Mouse (Mus musculus): ENCODE results near the gene Dnajc30. TPM values are rescaled to one million over a fixed set of nuclear protein-coding genes. Genes with fewer than 3 reads are reported as not detected.

The Dnajc30 gene
- 21.6 and 22.4 TPM in 2 replicates for polyA plus RNA-seq (2012; ENCODE audit: insufficient read depth, insufficient read length, missing spikeins)

DNA sequence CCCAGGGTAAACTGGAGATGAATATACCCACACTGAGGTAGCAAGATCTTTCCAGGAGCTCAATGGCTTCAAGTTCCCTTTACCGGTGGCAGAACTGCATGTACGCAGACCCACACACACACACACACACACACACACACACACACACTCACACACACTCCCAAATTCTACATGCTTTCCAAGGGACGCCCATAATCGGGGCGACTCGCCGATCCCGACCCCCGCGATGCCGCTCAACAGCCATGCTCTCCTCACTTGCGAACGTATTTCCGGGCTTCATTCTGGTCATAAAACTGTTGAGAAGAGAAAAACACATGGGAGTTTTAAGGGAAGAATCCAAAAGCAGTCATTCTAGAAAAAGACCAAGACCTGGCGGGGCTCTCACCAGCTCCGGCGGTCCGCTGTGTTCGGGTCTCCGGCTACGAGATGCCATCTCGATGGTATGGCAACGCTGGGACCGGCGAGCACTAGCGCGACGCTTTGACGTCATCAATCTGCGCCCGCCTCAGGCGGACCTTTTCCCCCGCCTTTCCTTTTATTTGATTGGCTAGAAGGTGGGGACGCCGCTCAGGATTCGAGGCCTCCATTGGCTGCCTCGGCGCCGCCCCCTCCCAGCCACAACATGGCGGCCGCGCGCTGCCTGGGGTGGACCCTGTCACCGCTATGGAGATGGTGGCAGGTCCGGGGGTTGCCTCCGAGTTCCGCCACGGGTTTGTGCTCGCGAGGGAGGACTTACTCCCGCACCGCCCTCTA, at the start of gene Dnajc30:
Gene Dnajc30 (plus strand): TSS at position 574 of the 753 bp plus-strand sequence.
- Histone ChIP-seq H3K27ac (ENCODE audit: insufficient read depth, low read depth, low read length) (peak within 1 kb of the TSS; percentile 30; the same call in 1 of the 2 replicates), H3K4me3 (ENCODE audit: insufficient read depth, low read length) (peak within 1 kb of the TSS; percentile 96)
- TF ChIP-seq CTCF (IDR thresholded peaks at IDR 0.05; ENCODE audit: low read depth, low read length) (no peak), POLR2A (IDR thresholded peaks at IDR 0.05; ENCODE audit: borderline replicate concordance, low read depth, low read length) (no peak)

DNA sequence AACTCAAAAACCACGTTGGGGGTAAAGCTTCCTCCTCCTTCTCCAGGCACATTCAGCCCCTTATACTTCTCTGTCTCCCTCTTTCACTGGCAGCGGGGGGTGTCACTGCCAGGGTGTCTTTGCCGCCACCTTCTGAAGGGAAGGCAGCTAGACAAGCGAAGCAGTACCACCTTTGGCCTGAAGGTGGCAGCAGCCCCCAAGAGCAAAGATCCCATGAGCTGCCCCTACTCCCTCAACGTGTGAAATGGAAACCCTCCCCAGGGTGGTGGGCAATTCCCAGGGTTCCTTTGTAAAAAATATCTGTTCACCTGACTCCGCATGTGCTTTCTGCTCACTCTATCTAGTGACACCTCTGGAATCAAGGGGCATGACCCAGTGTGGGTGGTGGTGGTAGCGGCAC, 48.5 kb upstream of the Dnajc30 start:
- H3K27ac ChIP-seq (ENCODE audit: insufficient read depth, low read depth, low read length), result no peak overlapping the region
- peaks cover 6% of the 10 kb centered on the region for H3K4me1 ChIP-seq (ENCODE audit: control insufficient read depth, insufficient read depth, low read length)
- no peak overlapping the region for H3K4me3 ChIP-seq (ENCODE audit: insufficient read depth, low read length)
- no peak for TF ChIP-seq POLR2A (IDR thresholded peaks at IDR 0.05; ENCODE audit: borderline replicate concordance, low read depth, low read length)
- TF ChIP-seq CTCF (IDR thresholded peaks at IDR 0.05; ENCODE audit: low read depth, low read length), result peak; percentile 97

More for the DNA sequence above, at the start of gene Dnajc30:
- H3K4me1 ChIP-seq (ENCODE audit: control insufficient read depth, insufficient read depth, low read length), result peaks cover 14% of the 10 kb centered on the region

DNA sequence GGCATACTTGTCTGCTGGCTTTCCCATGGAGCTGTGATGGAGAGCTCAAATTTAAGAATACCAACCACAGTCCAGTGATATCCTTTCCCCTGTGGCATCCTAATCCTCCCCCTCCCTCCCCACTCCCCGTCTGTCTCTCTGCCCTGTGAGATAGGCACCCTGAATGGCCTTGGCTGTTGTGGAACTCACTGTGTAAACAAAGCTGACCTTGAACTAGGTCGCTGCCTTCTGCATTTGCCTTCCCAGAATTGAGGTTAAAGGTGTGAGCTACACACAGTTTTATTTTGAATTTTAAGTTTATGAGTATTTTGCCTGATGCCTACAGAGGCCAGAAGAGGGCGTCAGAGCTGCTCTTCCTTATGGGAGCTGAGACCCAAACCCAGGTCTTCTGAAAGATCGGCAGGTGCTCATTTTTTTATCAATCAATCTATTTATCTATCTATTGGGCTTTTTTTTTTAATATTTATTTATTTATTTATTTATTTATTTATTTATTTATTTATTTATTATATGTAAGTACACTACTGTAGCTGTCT, 47.7 kb upstream of the Dnajc30 start:
- no peak overlapping the region for H3K27ac ChIP-seq (ENCODE audit: insufficient read depth, low read depth, low read length)
- TF ChIP-seq POLR2A (IDR thresholded peaks at IDR 0.05; ENCODE audit: borderline replicate concordance, low read depth, low read length), result no peak
- H3K4me3 ChIP-seq (ENCODE audit: insufficient read depth, low read length), result no peak overlapping the region
- no peaks in the 10 kb centered on the region for H3K4me1 ChIP-seq (ENCODE audit: control insufficient read depth, insufficient read depth, low read length)

DNA sequence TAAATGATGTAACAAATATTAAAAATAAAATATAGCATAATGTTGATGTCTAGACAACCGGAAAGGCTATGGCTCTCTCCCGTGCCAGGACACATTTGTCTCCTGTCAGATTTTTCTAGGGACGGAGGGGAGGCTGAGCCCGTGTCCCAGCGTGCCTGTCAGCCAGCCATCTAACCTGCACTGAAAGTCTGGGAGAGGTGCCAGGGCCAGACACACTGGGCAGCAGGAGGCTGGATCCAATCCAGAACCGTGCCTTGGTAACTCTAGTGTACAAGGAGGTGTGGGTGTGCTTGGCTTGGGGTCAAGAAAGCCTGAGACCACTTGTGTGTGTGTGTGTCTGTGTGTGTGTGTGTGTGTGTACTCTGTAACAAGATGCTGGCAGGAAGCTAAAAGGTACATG, 42.2 kb upstream of the Dnajc30 start:
- H3K27ac ChIP-seq (ENCODE audit: insufficient read depth, low read depth, low read length), result no peak overlapping the region
- TF ChIP-seq POLR2A (IDR thresholded peaks at IDR 0.05; ENCODE audit: borderline replicate concordance, low read depth, low read length), result no peak
- no peak for TF ChIP-seq CTCF (IDR thresholded peaks at IDR 0.05; ENCODE audit: low read depth, low read length)
- H3K4me1 ChIP-seq (ENCODE audit: control insufficient read depth, insufficient read depth, low read length), result peaks cover 8% of the 10 kb centered on the region; the same call in 1 of the 2 replicates
- H3K4me3 ChIP-seq (ENCODE audit: insufficient read depth, low read length), result no peak overlapping the region

DNA sequence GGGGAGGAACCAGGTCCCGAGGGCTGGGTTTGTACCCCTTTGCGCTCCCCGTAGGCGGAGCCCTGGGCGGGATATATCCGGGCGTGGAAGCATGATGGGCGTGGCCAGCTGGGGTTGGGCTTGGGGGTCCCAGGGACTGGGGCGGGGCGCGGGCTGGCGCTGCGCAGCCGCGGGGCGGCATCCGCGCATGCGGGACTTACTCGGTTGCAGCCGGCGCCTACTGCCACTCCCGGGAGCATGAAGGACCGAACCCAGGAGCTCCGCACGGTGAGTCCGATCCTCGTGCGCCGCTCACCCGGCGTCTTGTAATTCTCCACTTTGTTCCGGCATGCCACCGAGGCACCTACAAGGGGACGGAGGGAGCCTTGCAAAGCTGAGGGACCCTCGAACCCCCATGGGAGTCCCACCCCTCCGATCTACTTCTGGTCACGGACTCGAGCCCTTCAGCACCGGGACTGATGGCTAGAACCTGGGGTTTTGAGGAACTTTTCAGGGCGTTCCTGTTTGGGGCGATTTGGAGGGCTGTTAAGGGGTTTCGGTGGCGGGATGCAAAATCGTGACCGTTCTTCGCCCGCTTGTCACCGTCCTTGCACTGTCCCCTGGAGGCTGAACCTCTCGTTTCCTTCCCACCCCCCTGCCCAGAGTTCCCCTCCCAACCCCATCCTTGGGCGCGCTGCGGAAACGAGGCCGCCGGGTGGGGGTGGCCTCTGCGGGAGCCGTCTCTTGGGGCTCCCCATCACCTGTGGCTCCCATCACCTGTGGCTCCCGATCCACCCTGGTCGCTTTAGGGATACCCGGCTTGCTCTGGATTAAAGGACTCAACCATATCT, 40.4 kb upstream of the Dnajc30 start, which contains the start of gene Stx1a:
Gene Stx1a (plus strand): TSS at position 139 of the 830 bp plus-strand sequence.
- H3K27ac ChIP-seq (ENCODE audit: insufficient read depth, low read depth, low read length), result no peak within 1 kb of the TSS
- TF ChIP-seq CTCF (IDR thresholded peaks at IDR 0.05; ENCODE audit: low read depth, low read length) (no peak), POLR2A (IDR thresholded peaks at IDR 0.05; ENCODE audit: borderline replicate concordance, low read depth, low read length) (no peak)
- peaks cover 11% of the 10 kb centered on the region for H3K4me1 ChIP-seq (ENCODE audit: control insufficient read depth, insufficient read depth, low read length)
- peak within 1 kb of the TSS; percentile 70 for H3K4me3 ChIP-seq (ENCODE audit: insufficient read depth, low read length)

DNA sequence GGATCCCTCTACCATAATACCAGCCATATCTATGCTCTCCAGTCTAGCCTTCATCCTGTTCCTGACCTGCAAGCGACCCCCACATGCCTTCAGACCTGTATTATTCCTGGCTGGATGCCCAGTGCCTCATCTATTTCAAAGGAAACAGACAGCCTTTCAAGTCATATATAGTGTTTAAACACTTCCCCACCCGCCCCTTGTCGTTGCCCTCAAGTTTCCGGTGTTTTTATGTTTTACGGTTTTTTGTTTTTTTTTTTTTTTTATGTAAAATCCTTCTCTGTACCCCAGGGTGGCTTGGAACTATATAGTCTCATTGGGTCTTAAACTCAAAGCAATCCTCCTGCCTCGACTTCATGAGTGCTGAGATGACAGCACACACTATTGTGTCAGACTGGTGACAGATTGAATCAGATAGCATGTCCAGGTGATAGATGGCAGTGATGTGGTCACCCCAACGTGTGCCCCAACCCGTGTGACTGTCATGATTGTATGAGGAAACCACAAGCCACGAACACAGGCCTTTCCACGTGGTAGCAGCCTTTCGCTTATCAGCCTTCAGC, 39.3 kb upstream of the Dnajc30 start:
- Histone ChIP-seq H3K27ac (ENCODE audit: insufficient read depth, low read depth, low read length) (no peak overlapping the region), H3K4me3 (ENCODE audit: insufficient read depth, low read length) (no peak overlapping the region), H3K4me1 (ENCODE audit: control insufficient read depth, insufficient read depth, low read length) (peaks cover 17% of the 10 kb centered on the region)
- TF ChIP-seq CTCF (IDR thresholded peaks at IDR 0.05; ENCODE audit: low read depth, low read length), result no peak
- no peak for TF ChIP-seq POLR2A (IDR thresholded peaks at IDR 0.05; ENCODE audit: borderline replicate concordance, low read depth, low read length)

DNA sequence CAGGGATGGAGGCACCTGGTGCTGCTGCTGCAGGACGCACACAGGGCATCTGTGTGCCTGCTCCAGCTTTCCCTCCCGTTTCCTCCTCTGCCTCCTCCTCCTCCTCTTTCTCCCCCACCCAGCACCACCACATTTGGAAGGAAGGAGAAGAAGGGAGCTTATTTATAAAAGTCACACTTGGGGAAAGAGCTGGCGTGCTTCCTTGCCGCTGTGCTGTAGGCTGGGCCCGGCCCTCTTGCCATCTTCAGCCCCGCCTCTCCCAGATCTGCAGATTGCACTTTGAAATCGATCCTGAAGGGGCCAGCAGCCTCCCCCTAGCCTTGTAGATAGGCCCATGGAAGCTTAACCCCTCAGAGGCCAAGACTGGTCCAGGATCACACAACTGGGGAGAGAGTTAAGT, 38.1 kb upstream of the Dnajc30 start:
- TF ChIP-seq POLR2A (IDR thresholded peaks at IDR 0.05; ENCODE audit: borderline replicate concordance, low read depth, low read length), result no peak
- TF ChIP-seq CTCF (IDR thresholded peaks at IDR 0.05; ENCODE audit: low read depth, low read length), result no peak
- no peak overlapping the region for H3K27ac ChIP-seq (ENCODE audit: insufficient read depth, low read depth, low read length)
- H3K4me3 ChIP-seq (ENCODE audit: insufficient read depth, low read length), result no peak overlapping the region
- H3K4me1 ChIP-seq (ENCODE audit: control insufficient read depth, insufficient read depth, low read length), result peaks cover 17% of the 10 kb centered on the region

DNA sequence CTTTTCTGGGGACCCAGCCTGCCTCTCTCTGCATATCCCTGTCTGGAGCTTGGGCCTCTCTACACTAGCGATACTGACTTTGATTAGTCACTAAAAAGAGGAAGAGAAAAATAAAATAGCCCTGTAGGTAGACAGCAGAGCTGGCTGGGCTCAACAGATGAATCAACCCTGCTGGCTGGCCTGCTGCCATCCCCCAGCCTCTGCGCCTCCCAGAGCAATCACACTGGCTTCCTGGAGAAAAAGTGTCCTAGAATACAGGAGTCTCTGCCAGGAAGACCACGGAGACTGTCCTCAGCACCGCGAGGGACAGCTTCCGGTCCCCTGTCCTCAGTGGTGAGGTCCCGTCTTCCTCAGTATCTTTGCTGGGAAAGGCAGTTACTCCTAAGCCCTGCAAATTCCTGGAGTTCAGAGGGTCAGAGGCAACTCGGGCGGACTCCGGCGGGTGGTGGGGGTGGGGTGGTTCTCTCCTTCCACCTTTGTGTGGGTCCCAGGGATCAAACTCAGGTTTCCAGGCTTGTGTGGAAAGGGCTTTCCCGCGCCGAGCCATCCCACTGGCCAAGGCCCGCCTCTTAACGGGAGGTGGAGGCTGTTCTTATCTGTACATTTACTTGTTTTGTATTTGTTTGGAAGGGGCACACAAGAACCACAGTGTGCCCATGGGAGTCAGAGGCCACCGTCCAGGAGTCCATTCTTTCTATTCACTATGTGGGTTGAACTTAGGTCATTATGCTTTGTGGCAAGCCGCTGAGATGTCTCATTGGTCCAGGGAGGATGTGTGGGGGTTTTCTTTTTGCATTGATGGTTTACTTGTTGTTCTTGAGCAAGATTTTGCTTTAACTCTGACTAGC, 34.8 kb upstream of the Dnajc30 start:
- Histone ChIP-seq H3K27ac (ENCODE audit: insufficient read depth, low read depth, low read length) (no peak overlapping the region), H3K4me3 (ENCODE audit: insufficient read depth, low read length) (no peak overlapping the region), H3K4me1 (ENCODE audit: control insufficient read depth, insufficient read depth, low read length) (peaks cover 15% of the 10 kb centered on the region)
- TF ChIP-seq CTCF (IDR thresholded peaks at IDR 0.05; ENCODE audit: low read depth, low read length) (no peak), POLR2A (IDR thresholded peaks at IDR 0.05; ENCODE audit: borderline replicate concordance, low read depth, low read length) (no peak)

DNA sequence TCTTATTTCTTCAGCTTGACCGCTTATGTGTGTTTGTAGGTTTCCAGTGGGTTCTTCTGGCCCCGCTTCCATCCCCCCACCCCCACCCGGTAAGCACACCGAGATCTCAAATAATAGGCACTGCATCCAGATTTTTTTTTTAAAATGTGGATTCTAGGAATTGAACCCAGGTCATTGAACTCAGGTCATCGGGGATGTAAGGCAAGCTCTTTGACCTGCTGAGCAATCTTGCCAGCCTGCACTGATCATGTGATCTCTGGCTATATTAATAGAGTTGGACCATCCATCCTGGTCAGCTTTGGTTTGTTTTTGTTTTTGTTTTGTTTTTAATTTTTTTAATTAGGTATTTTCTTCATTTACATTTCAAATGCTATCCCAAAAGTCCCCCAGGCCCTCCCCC, 31.4 kb upstream of the Dnajc30 start:
- H3K4me1 ChIP-seq (ENCODE audit: control insufficient read depth, insufficient read depth, low read length), result peaks cover 9% of the 10 kb centered on the region
- TF ChIP-seq POLR2A (IDR thresholded peaks at IDR 0.05; ENCODE audit: borderline replicate concordance, low read depth, low read length), result no peak
- TF ChIP-seq CTCF (IDR thresholded peaks at IDR 0.05; ENCODE audit: low read depth, low read length), result no peak
- no peak overlapping the region for H3K4me3 ChIP-seq (ENCODE audit: insufficient read depth, low read length)
- H3K27ac ChIP-seq (ENCODE audit: insufficient read depth, low read depth, low read length), result no peak overlapping the region
